22 mouse cellular contexts compared by ENCODE assay signal in the genomic region with DNA sequence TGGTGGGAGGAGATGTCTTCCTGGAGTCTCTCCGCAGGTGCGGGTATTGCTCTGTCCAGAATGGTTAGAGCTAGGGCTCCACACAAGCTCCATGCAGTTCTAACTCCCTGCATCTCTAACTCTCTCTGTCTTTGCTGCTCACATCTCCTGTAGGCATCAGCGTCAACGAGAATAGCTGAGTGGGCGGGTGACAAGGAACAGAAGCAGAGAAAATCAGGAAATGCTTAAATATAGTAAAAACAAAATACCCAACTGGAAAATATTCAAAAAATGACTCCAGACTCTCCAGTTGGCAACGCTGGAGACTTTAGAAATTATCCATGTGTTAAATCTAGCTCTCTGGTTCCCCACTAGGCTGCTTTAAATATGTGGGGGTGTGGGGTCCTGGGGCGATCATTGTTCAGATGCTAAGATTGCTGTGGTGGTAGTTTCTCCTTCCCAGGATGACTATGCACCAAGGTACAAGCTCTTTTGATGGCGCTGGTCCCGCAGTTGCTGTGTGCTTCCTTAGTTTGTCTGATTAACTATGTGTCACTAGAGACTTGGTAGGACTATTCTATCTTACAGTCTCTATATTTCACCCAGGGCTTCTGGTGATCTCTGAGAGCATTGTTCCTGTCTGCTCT. TPM values are rescaled to one million over a fixed set of nuclear protein-coding genes. Genes with fewer than 3 reads are reported as not detected.
DNase-seq lines count a peak whose midpoint lies in the region; ATAC-seq lines count a peak whose summit lies in the region.
"Had no signal": no experiment of that assay in that cellular context is flagged by ENCODE, and none has a peak within 500 bp of the region (broad histone marks: within the 10 kb centered on the region; RNA-seq: fewer than 3 reads in every experiment).

No protein-coding gene starts in this region.

- no peak for ATAC-seq in liver, embryonic 11.5 days (replicated peaks; ENCODE audit: low FRiP score)
- ATAC-seq: forebrain, embryonic 16.5 days; hindbrain, postnatal 0 days; lung, postnatal 0 days; midbrain, embryonic 15.5 days had no signal

- intact Hi-C loops in left cerebral cortex, postnatal 25 days (cut with DNase I) = loop anchor here (1.0 to 5.0 kb wide), 5 partner anchors 26 to 66 kb away; no protein-coding TSS in a partner anchor

- no peak overlapping the region for H3K4me2 ChIP-seq in liver, embryonic 11.5 days
- H3K4me2 ChIP-seq: embryonic facial prominence, embryonic 12.5 days; heart, embryonic 13.5 days; limb, embryonic 12.5 days; midbrain, embryonic 15.5 days had no signal

- H3K9ac ChIP-seq in liver, embryonic 11.5 days (ENCODE audit: low read depth, low read length) = no peak overlapping the region
- H3K9ac ChIP-seq: embryonic facial prominence, embryonic 12.5 days; heart, embryonic 13.5 days; limb, embryonic 12.5 days; liver, embryonic 14.5 days; midbrain, embryonic 15.5 days had no signal

- H3K4me1 ChIP-seq in liver, embryonic 11.5 days (replicated peaks; ENCODE audit: control insufficient read depth, insufficient read depth, low read length) = no peaks in the 10 kb centered on the region
- H3K4me1 ChIP-seq: embryonic facial prominence, embryonic 12.5 days; heart, embryonic 13.5 days; midbrain, embryonic 15.5 days had no signal

- H3K9me3 ChIP-seq in liver, embryonic 11.5 days (ENCODE audit: control insufficient read depth, low read length) = no peaks in the 10 kb centered on the region
- H3K9me3 ChIP-seq: embryonic facial prominence, embryonic 12.5 days; heart, embryonic 13.5 days; limb, embryonic 12.5 days; megakaryocyte, embryonic 14.5 days; midbrain, embryonic 15.5 days had no signal

- H3K4me3 ChIP-seq in liver, embryonic 11.5 days (ENCODE audit: low read depth, low read length) = no peak overlapping the region
- H3K4me3 ChIP-seq: embryonic facial prominence, embryonic 12.5 days; heart, embryonic 13.5 days; limb, embryonic 12.5 days; megakaryocyte, embryonic 14.5 days; midbrain, embryonic 15.5 days had no signal

- H3K27me3 ChIP-seq in liver, embryonic 11.5 days (replicated peaks; ENCODE audit: control insufficient read depth, insufficient read depth, low read length) = no peaks in the 10 kb centered on the region
- H3K27me3 ChIP-seq: CH12.LX; embryonic facial prominence, embryonic 12.5 days; heart, embryonic 13.5 days; limb, embryonic 12.5 days; midbrain, embryonic 15.5 days had no signal

- 90% methylated on average over 9 of the region's 9 CpGs for WGBS in liver, embryonic 11.5 days

- H3K36me3 ChIP-seq in liver, embryonic 11.5 days (ENCODE audit: control insufficient read depth, insufficient read depth, low read length) = no peaks in the 10 kb centered on the region
- H3K36me3 ChIP-seq: embryonic facial prominence, embryonic 12.5 days; limb, embryonic 12.5 days; midbrain, embryonic 15.5 days had no signal

- H3K27ac ChIP-seq in liver, embryonic 11.5 days (ENCODE audit: low read depth, low read length) = no peak overlapping the region
- H3K27ac ChIP-seq: embryonic facial prominence, embryonic 12.5 days; heart, embryonic 13.5 days; hindbrain, postnatal 0 days; limb, embryonic 12.5 days; liver, embryonic 14.5 days; midbrain, embryonic 15.5 days had no signal

- peak; percentile 71 to 90 for DNase-seq in layer of hippocampus, adult 18-20 months (ENCODE audit: low spot score in 2 of 2)
- no peak for DNase-seq in layer of hippocampus, postnatal 25 days (ENCODE audit: extremely low spot score in 1 of 2, low spot score in 1 of 2)
- DNase-seq in layer of hippocampus, adult 9-10 months (ENCODE audit: low spot score) = peak; percentile 73
- DNase-seq in left cerebral cortex, postnatal 25 days (ENCODE audit: low spot score in 2 of 2) = peak; percentile 79 to 95
- peak; percentile 91 for DNase-seq in telencephalon, adult 2 months (ENCODE audit: low read depth, low spot score)
- no peak for DNase-seq in testis, postnatal 14 days (ENCODE audit: low spot score)
- DNase-seq in heart, adult 18-20 months = no peak
- DNase-seq in liver, embryonic 11.5 days (ENCODE audit: low spot score) = no peak
- DNase-seq: cerebellum, adult 18-20 months; heart, postnatal 36 days; kidney, adult 11 months; kidney, postnatal 25 days had no signal

RNA-seq across cellular contexts. Expression of a gene that starts 12.5 kb away (rescaled TPM):
- 1 to 10 TPM; 5.5 to 5.7 TPM for total RNA-seq in layer of hippocampus, adult 18-20 months (2021)
- 1 to 10 TPM; 3.6 to 4.6 TPM for total RNA-seq in layer of hippocampus, postnatal 25 days (2021)
- 1 to 10 TPM; 3.5 to 4.0 TPM for total RNA-seq in left cerebral cortex, postnatal 25 days (2021)
- total RNA-seq in heart, adult 18-20 months (2021) = 10 to 100 TPM; 11.7 to 13.9 TPM
- polyA plus RNA-seq in liver, embryonic 11.5 days (2014; fragmentation: Nextera tagmentation; extraction: Ambion mirVana) = 9.7 and 10.9 TPM in 2 replicates

RNA-seq across cellular contexts. Expression of a gene that starts 35.7 kb away (rescaled TPM):
- total RNA-seq in layer of hippocampus, adult 18-20 months (2021) = under 1 TPM; 0.32 to 0.46 TPM
- under 1 TPM; 0.32 to 0.40 TPM for total RNA-seq in layer of hippocampus, postnatal 25 days (2021)
- total RNA-seq in left cerebral cortex, postnatal 25 days (2021) = 1 to 10 TPM; 1.2 to 1.4 TPM
- under 1 TPM; 0.45 to 0.62 TPM for total RNA-seq in heart, adult 18-20 months (2021)
- polyA plus RNA-seq in liver, embryonic 11.5 days (2014; fragmentation: Nextera tagmentation; extraction: Ambion mirVana) = 4.6 and 5.8 TPM in 2 replicates

RNA-seq across cellular contexts. Expression of a gene that starts 58.5 kb away (rescaled TPM):
- 10 to 100 TPM; 79.0 to 80.8 TPM for total RNA-seq in layer of hippocampus, adult 18-20 months (2021)
- total RNA-seq in layer of hippocampus, postnatal 25 days (2021) = 10 to 100 TPM; 70.0 to 77.8 TPM
- 10 to 100 TPM; 83.8 to 89.4 TPM for total RNA-seq in left cerebral cortex, postnatal 25 days (2021)
- 10 to 100 TPM; 19.8 to 23.9 TPM for total RNA-seq in heart, adult 18-20 months (2021)
- polyA plus RNA-seq in liver, embryonic 11.5 days (2014; fragmentation: Nextera tagmentation; extraction: Ambion mirVana) = 3.0 and 3.9 TPM in 2 replicates

Comparison
In these comparisons a context has a peak if more than half of its experiments do, and no peak if none do; other contexts are left out.
1. DNase-seq: peak in layer of hippocampus, adult 18-20 months (2 of 2), layer of hippocampus, adult 9-10 months (single experiment), left cerebral cortex, postnatal 25 days (2 of 2) and telencephalon, adult 2 months (single experiment); none in layer of hippocampus, postnatal 25 days (0 of 2), testis, postnatal 14 days (single experiment), heart, adult 18-20 months (0 of 2) and liver, embryonic 11.5 days (single experiment).